Mouse (Mus musculus): ENCODE measurements at regions not wholly inside any gene's neighbourhood (a gene's known extent, or its start where the extent isn't known, plus 50 kb on each side); places are given as distances from the start of the nearest gene placed in this dataset.

DNA sequence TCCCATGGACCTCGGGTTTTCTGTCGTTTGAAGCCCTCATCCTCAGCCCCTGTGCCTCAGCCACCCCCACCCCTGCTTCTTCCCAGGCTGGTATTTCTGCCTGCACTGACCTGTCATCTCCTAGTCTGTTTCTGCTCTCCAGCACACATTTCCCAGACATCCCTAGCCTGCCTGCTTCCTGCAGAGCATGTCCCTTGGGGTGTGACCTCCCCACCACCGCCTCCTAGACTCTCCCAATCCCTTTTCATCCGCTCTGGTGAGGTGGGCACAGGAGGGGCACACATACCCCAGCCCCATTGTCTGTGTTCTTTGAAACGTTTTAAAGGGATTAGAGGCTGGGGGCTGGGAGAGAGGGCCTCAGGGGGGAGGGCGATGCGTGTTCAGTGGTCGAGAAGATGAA, 86.6 kb upstream of the Unc5b start:
- no peak for TF ChIP-seq CTCF (IDR thresholded peaks at IDR 0.05; ENCODE audit: borderline replicate concordance, extremely low read depth, insufficient read depth, insufficient read length)
- no peak for TF ChIP-seq POLR2A (IDR thresholded peaks at IDR 0.05; ENCODE audit: borderline replicate concordance, extremely low read depth, insufficient read depth, insufficient read length, poor library complexity, severe bottlenecking)

Data from brain, embryonic 14.5 days (tissue).